Mouse (Mus musculus) ES-E14 (cell line): ENCODE data around the gene Siglec1. TPM values are rescaled to one million over a fixed set of nuclear protein-coding genes. Genes with fewer than 3 reads are reported as not detected.

ENCODE experiments used
- DNase-seq: peaks from one replicate; pipeline ENCODE4 v3.0.0-alpha.2; 2013; ENCODE audit warnings: low read depth, low spot score
- H3K27ac ChIP-seq: 2 replicates; pipeline ENCODE4 v1.5.1; 2012; ENCODE audit warnings: low read depth, mild to moderate bottlenecking, low read length, moderate library complexity, mixed read lengths; ENCODE audit not compliant: poor library complexity, insufficient read depth, severe bottlenecking
- H3K36me3 ChIP-seq: 2 replicates; pipeline ENCODE4 v1.6.1; 2012; ENCODE audit warnings: mild to moderate bottlenecking, low read length, moderate library complexity, mixed read lengths; ENCODE audit not compliant: control insufficient read depth, poor library complexity, insufficient read depth, severe bottlenecking
- H3K4me1 ChIP-seq, 2 experiments: fragments of 150-350 bp in 1 of 2; sonication (generic) in 1 of 2; 2 replicates each; pipeline ENCODE4 v1.6.1; 2012; ENCODE audit warnings: low read length in 2 of 2, mild to moderate bottlenecking in 1 of 2, mixed read lengths in 1 of 2; ENCODE audit not compliant: control insufficient read depth in 2 of 2, insufficient read depth in 2 of 2, poor library complexity in 1 of 2
- H3K4me3 ChIP-seq, 2 experiments: fragments of 150-350 bp in 1 of 2; sonication (generic) in 1 of 2; 2 replicates each; pipeline ENCODE4 v1.5.1; 2012; ENCODE audit warnings: low read length in 2 of 2, low read depth in 1 of 2, mild to moderate bottlenecking in 1 of 2, mixed read lengths in 1 of 2; ENCODE audit not compliant: insufficient read depth in 1 of 2, poor library complexity in 1 of 2, severe bottlenecking in 1 of 2
- H3K9ac ChIP-seq: 2 replicates; pipeline ENCODE4 v1.6.1; 2012; ENCODE audit warnings: low read depth, mild to moderate bottlenecking, low read length, mixed read lengths; ENCODE audit not compliant: poor library complexity, insufficient read depth, severe bottlenecking
- H3K9me3 ChIP-seq: fragments of 150-350 bp; sonication (generic); 2 replicates; pipeline ENCODE4 v1.6.1; 2012; ENCODE audit warnings: low read depth, mild to moderate bottlenecking, low read length; ENCODE audit not compliant: control insufficient read depth, insufficient read depth
- CHD2 ChIP-seq: IDR thresholded peaks from 2 replicates; pipeline ENCODE4 v1.6.1; 2014; ENCODE audit warnings: mild to moderate bottlenecking, low read depth, low read length, inconsistent platforms
- HCFC1 ChIP-seq: IDR thresholded peaks from 2 replicates; pipeline ENCODE4 v1.6.1; 2012; ENCODE audit warnings: low read length, inconsistent platforms, borderline replicate concordance; ENCODE audit not compliant: insufficient read depth
- MAFK ChIP-seq: IDR thresholded peaks from 2 replicates; pipeline ENCODE4 v1.6.1; 2014; ENCODE audit warnings: mild to moderate bottlenecking, low read depth, low read length, inconsistent platforms; ENCODE audit not compliant: insufficient read depth
- ZC3H11A ChIP-seq: IDR thresholded peaks from 2 replicates; pipeline ENCODE4 v1.6.1; 2012; ENCODE audit warnings: low read depth, mild to moderate bottlenecking, inconsistent platforms, low read length, borderline replicate concordance
- ZNF384 ChIP-seq: IDR thresholded peaks from 2 replicates; pipeline ENCODE4 v1.6.1; 2012; ENCODE audit warnings: low read depth, low read length, inconsistent platforms
- in situ Hi-C, 2 experiments: fragments of 600-800 bp; cut with MboI; formaldehyde crosslinking; loops; one replicate each; pipeline ENCODE4 v1.15.1; 2025; ENCODE audit warnings: low sequenced_read_pairs in 2 of 2, inconsistent platforms in 1 of 2; ENCODE audit not compliant: unreplicated experiment in 2 of 2
- total RNA-seq: library from RNA; depleted of rRNA; stranded (reverse); fragments of 300-350 nt; gene quantifications from 2 replicates; pipeline ENCODE4 v1.2.3, GENCODE M21; 2012; rRNA removed

Gene Siglec1
- total RNA-seq, 1 experiment = 0.27 TPM

- no peak overlapping the region for H3K4me3 ChIP-seq
- peaks cover 7% of the 10 kb centered on the region for H3K36me3 ChIP-seq
- in situ Hi-C loops = no loop called here
- H3K4me1 ChIP-seq = no peaks in the 10 kb centered on the region
- TF ChIP-seq MAFK (no peak), HCFC1 (no peak), CHD2 (no peak), ZNF384 (no peak), ZC3H11A (no peak)
- no peaks in the 10 kb centered on the region for H3K9me3 ChIP-seq
- DNase-seq = no peak
- H3K9ac ChIP-seq = no peak overlapping the region
- H3K27ac ChIP-seq = no peak overlapping the region
These were observed 57.3 kb downstream of the Siglec1 start for GRCm38 (mm10) chr2:131029065-131029935.

GRCm38 (mm10) chr2:131026941-131027340 lies 59.6 kb downstream of the Siglec1 start:
- Histone ChIP-seq H3K9ac (no peak overlapping the region), H3K9me3 (no peaks in the 10 kb centered on the region), H3K4me1 (no peaks in the 10 kb centered on the region), H3K4me3 (no peak overlapping the region), H3K27ac (no peak overlapping the region; the same call in 1 of the 2 replicates), H3K36me3 (peaks cover 7% of the 10 kb centered on the region)
- in situ Hi-C loops = no loop called here
- DNase-seq = no peak
- TF ChIP-seq CHD2 (no peak), ZNF384 (no peak), MAFK (no peak), ZC3H11A (no peak), HCFC1 (no peak)

GRCm38 (mm10) chr2:131025230-131025629 lies 61.3 kb downstream of the Siglec1 start:
- Histone ChIP-seq H3K4me3 (no peak overlapping the region), H3K9ac (no peak overlapping the region), H3K36me3 (peaks cover 7% of the 10 kb centered on the region), H3K4me1 (no peaks in the 10 kb centered on the region), H3K27ac (no peak overlapping the region), H3K9me3 (no peaks in the 10 kb centered on the region)
- no peak for DNase-seq
- TF ChIP-seq ZC3H11A (no peak), HCFC1 (no peak), ZNF384 (no peak), CHD2 (no peak), MAFK (no peak)
- in situ Hi-C loops = no loop called here

Other genes starting within 250 kb of the Siglec1 start
- gene 4930402H24Rik, start 180.4 kb downstream of the Siglec1 start, total RNA-seq = 8.2 and 11.9 TPM in 2 replicates
- gene Atrn, start 180.3 kb downstream of the Siglec1 start, total RNA-seq = 16.7 and 17.0 TPM in 2 replicates
- 1.6 TPM in 2 replicates for gene Gfra4, start 43.7 kb downstream of the Siglec1 start, total RNA-seq
- gene Adam33, start 23.0 kb downstream of the Siglec1 start, total RNA-seq = 0.40 and 0.69 TPM in 2 replicates
- 1.5 and 1.7 TPM in 2 replicates for gene Hspa12b, start 40.5 kb upstream of the Siglec1 start, total RNA-seq
- gene Gm11037, start 46.7 kb upstream of the Siglec1 start, total RNA-seq = not detected in 2 replicates
- 61.6 and 69.0 TPM in 2 replicates for gene 1700037H04Rik, start 73.3 kb upstream of the Siglec1 start, total RNA-seq
- gene Cenpb, start 93.3 kb upstream of the Siglec1 start, total RNA-seq = 30.0 and 38.5 TPM in 2 replicates
- gene Cdc25b, start 100.2 kb upstream of the Siglec1 start, total RNA-seq = 9.7 and 16.4 TPM in 2 replicates
- gene Spef1, start 100.5 kb upstream of the Siglec1 start, total RNA-seq = 1.5 and 1.6 TPM in 2 replicates
- gene Ap5s1, start 120.3 kb upstream of the Siglec1 start, total RNA-seq = 7.9 and 8.7 TPM in 2 replicates
- gene Mavs, start 147.3 kb upstream of the Siglec1 start, total RNA-seq = 11.4 and 12.7 TPM in 2 replicates
- gene Pank2, start 175.7 kb upstream of the Siglec1 start, total RNA-seq = 22.0 and 26.6 TPM in 2 replicates